Mouse (Mus musculus): ENCODE measurements around the gene Zfp318.

Zfp318 gene

GRCm38 (mm10) chr17:46383294-46384060, at the start of gene Zfp318:
TSS of gene Zfp318 (plus strand) at chr17:46383731.
- DNase-seq (ENCODE audit: low read depth, low spot score) = peak; percentile 99

GRCm38 (mm10) chr17:46336475-46336874, 47.1 kb upstream of the Zfp318 start:
- DNase-seq (ENCODE audit: low read depth, low spot score) = peak; percentile 70

GRCm38 (mm10) chr17:46341208-46341607, 42.3 kb upstream of the Zfp318 start:
- DNase-seq (ENCODE audit: low read depth, low spot score) = no peak

GRCm38 (mm10) chr17:46351026-46351700, 32.4 kb upstream of the Zfp318 start:
- DNase-seq (ENCODE audit: low read depth, low spot score) = no peak

- DNase-seq (ENCODE audit: low read depth, low spot score) = peak; percentile 73
Measured at GRCm38 (mm10) chr17:46371783-46372182, 11.7 kb upstream of the Zfp318 start.

- no peak for DNase-seq (ENCODE audit: low read depth, low spot score)
Measured at GRCm38 (mm10) chr17:46378564-46378963, 5.0 kb upstream of the Zfp318 start.

- DNase-seq (ENCODE audit: low read depth, low spot score) = peak; percentile 34
Measured at GRCm38 (mm10) chr17:46384061-46384801, 700 bp downstream of the Zfp318 start.

GRCm38 (mm10) chr17:46388200-46388599, 4.7 kb downstream of the Zfp318 start:
- DNase-seq (ENCODE audit: low read depth, low spot score) = no peak

GRCm38 (mm10) chr17:46393012-46393411, 9.5 kb downstream of the Zfp318 start:
- peak; percentile 57 for DNase-seq (ENCODE audit: low read depth, low spot score)

- no peak for DNase-seq (ENCODE audit: low read depth, low spot score)
Measured at GRCm38 (mm10) chr17:46394631-46395030, 11.1 kb downstream of the Zfp318 start.

GRCm38 (mm10) chr17:46408478-46408877, 24.9 kb downstream of the Zfp318 start:
- DNase-seq (ENCODE audit: low read depth, low spot score) = peak; percentile 24

GRCm38 (mm10) chr17:46418628-46419027, 35.1 kb downstream of the Zfp318 start:
- DNase-seq (ENCODE audit: low read depth, low spot score) = no peak

GRCm38 (mm10) chr17:46419717-46420116, 36.2 kb downstream of the Zfp318 start:
- peak; percentile 41 for DNase-seq (ENCODE audit: low read depth, low spot score)

GRCm38 (mm10) chr17:46426496-46426895, 43.0 kb downstream of the Zfp318 start:
- DNase-seq (ENCODE audit: low read depth, low spot score) = no peak

GRCm38 (mm10) chr17:46428761-46429414, 45.4 kb downstream of the Zfp318 start, which contains the start of gene Crip3:
TSS of gene Crip3 (plus strand) at chr17:46428926.
- peak; percentile 64 for DNase-seq (ENCODE audit: low read depth, low spot score)

- DNase-seq (ENCODE audit: low read depth, low spot score) = peak; percentile 71
Measured at GRCm38 (mm10) chr17:46433627-46434026, 50.1 kb downstream of the Zfp318 start.

- DNase-seq (ENCODE audit: low read depth, low spot score) = peak; percentile 47
Measured at GRCm38 (mm10) chr17:46436672-46437366, 53.3 kb downstream of the Zfp318 start.

GRCm38 (mm10) chr17:46438298-46438873, 54.9 kb downstream of the Zfp318 start, which contains the start of gene Slc22a7:
TSS of gene Slc22a7 (minus strand) at chr17:46438457.
- DNase-seq (ENCODE audit: low read depth, low spot score) = peak; percentile 52

- DNase-seq (ENCODE audit: low read depth, low spot score) = no peak
Measured at GRCm38 (mm10) chr17:46439176-46439575, 55.6 kb downstream of the Zfp318 start.

- DNase-seq (ENCODE audit: low read depth, low spot score) = no peak
Measured at GRCm38 (mm10) chr17:46444839-46445579, 61.5 kb downstream of the Zfp318 start.
